Mouse (Mus musculus) gastrocnemius, postnatal 36 days (tissue): Measurements from ENCODE around the gene Dnah2. TPM values are rescaled to one million over a fixed set of nuclear protein-coding genes. Genes with fewer than 3 reads are reported as not detected.

Experiments used
- DNase-seq, 2 experiments: peaks; one replicate each; pipeline ENCODE4 v3.0.0; 2022
- intact Hi-C: fragments of 180-260 bp; cut with DNase I; formaldehyde crosslinking; loops from one replicate; pipeline ENCODE4 v1.15.1; 2025
- total RNA-seq, 2 experiments: library from RNA; stranded (reverse); gene quantifications; 2 replicates each; pipeline ENCODE4 v1.2.3; 2021

Dnah2 gene
- total RNA-seq, 2 experiments from 2014 or later: 0.13 to 0.27 TPM

DNA sequence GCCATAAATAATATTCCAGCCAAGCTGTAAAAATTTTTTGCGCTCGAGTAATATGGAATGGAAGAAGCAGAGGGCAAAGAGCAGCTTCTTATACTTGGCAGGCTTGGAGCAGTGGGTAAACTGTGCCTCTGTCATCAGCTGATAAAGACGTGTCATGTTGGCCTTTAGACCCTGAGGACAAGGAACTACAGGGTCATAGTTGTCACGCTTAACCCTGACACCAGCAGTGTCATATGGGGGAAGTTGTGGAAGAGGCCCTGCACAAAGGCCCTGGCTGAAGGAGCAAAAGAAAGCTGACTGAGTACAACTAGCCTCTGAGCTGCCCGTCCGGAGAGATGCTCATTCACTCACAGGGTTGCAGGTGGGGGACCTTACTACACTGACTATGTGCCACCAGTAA, 125.0 kb downstream of the Dnah2 start:
- DNase-seq: no peak
- intact Hi-C loops: no loop called here

- intact Hi-C loops: no loop called here
- DNase-seq: no peak
Observed at GRCm38 (mm10) chr11:69422842-69423241, 126.1 kb downstream of the Dnah2 start.

DNA sequence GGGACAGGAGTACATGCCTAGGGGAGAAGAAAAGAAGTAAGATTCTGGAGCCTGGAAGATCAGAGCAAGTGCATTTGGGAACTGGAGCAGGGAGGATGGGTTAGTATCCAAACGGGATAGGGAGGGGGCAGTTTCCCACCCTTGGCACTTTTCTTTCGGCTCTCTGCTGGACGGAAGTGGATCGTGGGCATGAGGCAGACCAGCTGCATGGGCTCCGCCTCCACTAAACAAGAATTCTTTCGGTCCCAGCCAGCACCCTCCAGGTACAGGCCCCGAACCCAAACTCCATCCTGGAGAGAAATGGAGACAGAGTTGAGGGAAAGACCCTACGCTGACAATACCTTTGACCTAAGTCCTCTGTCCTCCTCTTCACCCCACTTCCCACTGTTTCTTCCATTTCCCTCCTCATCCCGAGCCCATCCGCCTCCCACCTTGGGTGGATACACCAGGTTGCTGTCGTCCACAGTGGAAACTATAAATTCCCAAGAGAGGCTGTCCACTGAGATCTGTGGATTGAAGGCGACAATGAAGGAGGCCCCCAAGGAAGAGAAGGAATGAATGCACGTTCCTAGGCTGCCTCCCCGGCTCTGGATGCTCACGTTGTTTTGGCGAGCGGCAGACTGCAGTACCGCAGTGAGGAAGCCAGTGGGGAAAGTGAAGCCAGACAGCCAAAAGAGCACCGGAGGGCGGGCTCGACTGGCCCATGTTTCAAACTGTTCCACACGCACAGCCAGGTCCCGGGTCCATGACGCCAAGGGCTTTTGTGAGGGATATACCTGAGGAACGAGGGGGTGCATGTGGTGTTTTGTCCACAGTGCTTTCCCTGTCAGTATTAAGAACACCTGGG, 127.6 kb downstream of the Dnah2 start:
- DNase-seq: no peak
- intact Hi-C loops: loop anchor here (2.0 kb wide), 1 partner anchor 15 kb away; no protein-coding TSS in a partner anchor

DNA sequence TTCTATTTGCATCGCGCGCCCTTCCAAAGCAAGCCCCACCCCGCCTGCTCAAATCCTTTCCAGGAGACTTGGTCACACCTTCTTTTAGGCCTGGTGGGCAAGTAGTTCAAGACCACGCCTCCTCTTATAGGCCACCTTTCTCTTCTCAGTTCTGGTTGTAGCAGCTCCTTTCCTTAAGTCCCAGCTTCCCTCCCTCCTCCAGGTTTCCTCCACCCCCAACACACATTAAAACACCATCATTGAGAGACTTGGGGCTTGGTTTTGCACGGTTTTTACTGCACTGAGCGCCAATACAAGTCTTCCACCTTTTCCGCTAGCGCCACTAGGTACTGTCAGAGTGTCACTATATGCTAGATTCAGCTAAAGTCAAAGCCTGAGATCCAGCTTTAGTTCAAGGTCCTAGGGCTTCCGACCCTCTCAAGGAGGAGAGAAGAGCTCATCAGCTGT, 128.3 kb downstream of the Dnah2 start:
- intact Hi-C loops: loop anchor here (2.0 kb wide), 1 partner anchor 14 kb away; no protein-coding TSS in a partner anchor

DNA sequence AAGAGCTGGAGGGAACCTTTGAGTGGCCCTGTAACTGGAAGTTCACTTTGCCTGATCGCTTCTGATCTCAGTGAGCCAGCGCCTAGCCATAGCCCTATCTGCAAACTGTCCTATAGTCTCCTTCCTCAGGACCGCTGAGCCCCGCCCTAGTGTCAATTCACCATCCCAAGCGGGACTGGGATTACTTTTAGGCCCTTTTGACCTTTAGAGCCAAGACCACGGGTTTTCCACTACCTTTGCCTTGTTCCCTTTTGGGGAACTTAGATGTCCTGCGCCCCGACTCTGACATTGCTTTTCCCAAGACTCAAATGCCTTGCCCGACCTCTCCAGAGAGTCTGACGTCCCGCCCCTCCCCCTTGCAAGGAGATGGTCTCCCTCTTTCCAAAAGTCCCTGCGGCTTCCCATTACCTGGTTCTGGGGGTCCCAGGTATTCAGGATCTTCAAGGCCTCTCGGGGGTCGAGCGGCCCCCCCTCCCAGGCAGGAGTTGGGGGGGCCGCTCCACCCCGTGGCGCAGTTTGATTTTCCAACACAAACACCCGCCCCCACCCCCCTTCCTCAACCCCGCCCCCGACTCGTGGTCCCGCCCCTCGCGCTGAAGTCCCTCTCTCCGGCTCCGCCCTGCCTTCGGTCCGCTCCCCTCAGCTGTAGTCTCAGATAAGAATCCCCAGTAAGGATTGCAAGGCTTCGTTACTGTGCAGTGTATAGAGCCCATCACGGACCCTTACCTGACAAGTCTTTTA, 128.9 kb downstream of the Dnah2 start:
- DNase-seq: no peak

More for the DNA sequence above, 128.3 kb downstream of the Dnah2 start:
- no peak for DNase-seq

DNA sequence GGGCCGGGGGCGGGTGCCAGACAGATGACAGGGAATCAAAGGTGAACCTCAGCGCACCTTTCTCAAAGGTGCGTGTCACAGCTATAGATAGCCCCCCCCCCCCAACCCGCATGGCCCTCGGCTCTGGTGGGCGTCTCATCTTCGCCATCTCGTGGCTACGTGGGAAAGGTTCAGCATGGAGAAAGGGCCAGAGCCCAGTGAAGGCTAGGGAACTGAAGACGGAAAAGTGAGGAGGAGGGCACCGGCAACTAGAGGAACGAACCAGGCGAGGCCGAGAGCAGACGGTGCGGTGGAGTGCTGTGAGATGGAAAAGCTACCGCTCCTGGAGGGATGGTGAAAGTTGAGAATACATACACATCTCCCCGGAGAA, 129.5 kb downstream of the Dnah2 start:
- no peak for DNase-seq
- intact Hi-C loops: loop anchor here (10.0 kb wide), 2 partner anchors 325 to 575 kb away; partner anchors contain the start of genes Gabarap, Per1 and Phf23

More for the DNA sequence above, 128.9 kb downstream of the Dnah2 start:
- intact Hi-C loops: loop anchor here (2.0 to 10.0 kb wide), 3 partner anchors 13 to 575 kb away; partner anchors contain the start of genes Gabarap, Per1 and Phf23

- peak; percentile 78 to 91 for DNase-seq
- intact Hi-C loops: loop anchor here (10.0 kb wide), 2 partner anchors 324 to 576 kb away; partner anchors contain the start of genes Gabarap, Per1 and Phf23
Observed at GRCm38 (mm10) chr11:69418481-69419442, 130.1 kb downstream of the Dnah2 start.

DNA sequence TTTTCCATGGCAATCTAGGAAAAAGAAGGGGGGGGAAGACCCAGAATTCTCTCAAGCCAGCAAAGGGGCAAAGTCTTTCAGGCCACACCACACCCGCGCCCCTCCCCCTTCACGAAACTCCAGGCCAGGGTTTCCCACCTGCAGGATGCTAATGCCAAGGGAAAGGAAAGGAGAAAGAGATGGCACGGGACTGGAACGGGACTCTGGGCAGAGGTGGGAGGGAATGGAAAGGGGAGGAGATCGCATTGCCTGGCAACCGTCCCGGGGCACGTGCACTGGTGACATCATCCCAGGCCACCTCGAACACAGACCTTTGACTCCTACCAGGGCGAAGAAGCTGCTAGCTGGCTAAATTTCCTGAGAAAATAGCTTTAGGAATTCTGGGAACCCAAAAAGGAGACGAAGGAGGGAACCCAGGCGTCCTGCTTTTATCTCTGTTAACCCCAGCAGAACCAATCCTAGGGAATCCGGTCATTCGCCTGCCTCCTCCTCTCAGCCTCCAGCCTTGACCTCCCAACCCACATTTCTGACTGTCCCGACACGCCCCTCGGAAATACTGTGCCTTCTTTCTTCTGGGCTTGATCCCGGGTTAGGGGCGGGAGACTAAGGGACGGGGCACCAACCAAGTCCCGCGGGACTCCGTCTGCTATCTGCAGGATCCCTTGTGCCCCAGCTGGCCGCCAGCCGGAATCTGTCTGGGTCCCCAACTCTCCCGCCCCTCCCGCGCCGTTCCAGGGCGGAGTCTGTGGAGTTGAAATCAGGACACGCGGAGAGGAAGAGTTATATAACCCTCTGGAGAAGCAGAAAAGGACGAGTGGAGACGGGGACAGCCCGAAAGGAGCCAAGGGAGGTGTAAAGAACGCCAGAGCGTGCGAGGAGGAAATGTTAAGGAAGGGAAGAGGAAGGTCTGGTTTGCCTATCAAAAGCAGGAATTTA, 131.2 kb downstream of the Dnah2 start:
- peak; percentile 91 for DNase-seq
- intact Hi-C loops: loop anchor here (10.0 kb wide), 2 partner anchors 323 to 577 kb away; partner anchors contain the start of genes Gabarap, Per1 and Phf23

DNA sequence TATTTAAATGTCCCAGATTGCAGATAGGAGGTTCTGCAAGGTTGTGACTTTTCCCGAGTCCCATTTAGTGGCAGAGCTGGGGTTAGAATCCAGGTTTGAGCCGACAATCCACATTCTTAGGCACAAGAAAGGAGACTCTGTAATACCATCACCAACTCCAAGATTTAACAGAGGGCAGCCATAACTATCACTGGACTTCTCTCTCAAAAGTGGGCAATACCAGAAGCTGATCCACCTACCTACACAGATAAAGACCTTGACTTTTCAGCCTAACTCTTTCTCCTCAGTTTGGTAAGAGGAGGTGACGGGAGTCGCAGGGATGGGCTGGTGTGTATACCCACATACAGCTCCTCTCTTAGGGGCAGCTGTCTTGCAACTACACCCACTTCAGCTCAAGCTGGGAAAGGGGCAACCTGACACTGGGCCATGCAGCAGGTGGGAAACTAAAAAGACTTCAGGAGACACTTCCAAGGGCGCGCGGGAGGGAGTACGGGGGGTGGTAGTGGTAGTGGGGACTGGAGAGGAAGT, 131.9 kb downstream of the Dnah2 start:
- intact Hi-C loops: loop anchor here (10.0 kb wide), 2 partner anchors 322 to 578 kb away; partner anchors contain the start of genes Gabarap, Per1 and Phf23
- DNase-seq: no peak

GRCm38 (mm10) chr11:69416509-69416908, 132.4 kb downstream of the Dnah2 start:
- intact Hi-C loops: loop anchor here (10.0 kb wide), 2 partner anchors 322 to 578 kb away; partner anchors contain the start of genes Gabarap, Per1 and Phf23
- DNase-seq: no peak

- intact Hi-C loops: loop anchor here (10.0 kb wide), 2 partner anchors 321 to 579 kb away; partner anchors contain the start of genes Gabarap, Per1 and Phf23
- no peak for DNase-seq
Observed at GRCm38 (mm10) chr11:69415668-69416451, 133.1 kb downstream of the Dnah2 start.

DNA sequence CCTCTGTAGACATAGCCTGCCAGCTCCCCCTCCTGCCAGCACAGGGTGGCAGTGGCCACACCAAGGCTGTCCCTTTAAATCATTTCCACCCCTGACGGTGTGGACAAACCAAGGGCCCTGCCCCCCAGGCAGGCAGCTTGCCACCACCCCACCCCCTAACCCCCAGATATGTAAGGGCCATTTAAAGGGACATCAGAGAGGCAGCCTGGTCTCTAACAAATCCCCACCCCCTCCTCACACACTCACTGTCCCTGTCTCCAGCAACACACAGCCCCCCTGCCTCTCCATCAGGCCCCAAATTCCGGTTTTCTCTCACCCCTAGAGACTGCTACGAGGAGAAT, 133.6 kb downstream of the Dnah2 start:
- intact Hi-C loops: loop anchor here (10.0 kb wide), 2 partner anchors 320 to 580 kb away; partner anchors contain the start of genes Gabarap, Per1 and Phf23
- peak; percentile 64 to 66 for DNase-seq

GRCm38 (mm10) chr11:69414421-69415326, 134.2 kb downstream of the Dnah2 start:
- DNase-seq: no peak
- intact Hi-C loops: loop anchor here (10.0 kb wide), 2 partner anchors 320 to 580 kb away; partner anchors contain the start of genes Gabarap, Per1 and Phf23

GRCm38 (mm10) chr11:69413221-69414181, 135.4 kb downstream of the Dnah2 start, which contains the start of gene Kdm6b:
Kdm6b (minus strand) TSS chr11:69413675.
- no peak for DNase-seq
- intact Hi-C loops: loop anchor here (10.0 kb wide), 2 partner anchors 319 to 581 kb away; partner anchors contain the start of genes Gabarap, Per1 and Phf23

GRCm38 (mm10) chr11:69412548-69412947, 136.4 kb downstream of the Dnah2 start:
- DNase-seq: no peak
- intact Hi-C loops: loop anchor here (10.0 kb wide), 2 partner anchors 318 to 582 kb away; partner anchors contain the start of genes Gabarap, Per1 and Phf23
